Mouse (Mus musculus) layer of hippocampus, adult 9-11 months (tissue): ENCODE results near the gene Smarcd2.
A peak's percentile ranks its signal among the peaks of the same experiment; 100 is the strongest.

Source experiments
- DNase-seq: peaks from one replicate; pipeline ENCODE4 v3.0.0; 2022

Smarcd2 gene

GRCm38 (mm10) chr11:106272644-106273310, at the start of gene Smarcd2:
Gene Smarcd2, minus strand, starts transcription at chr11:106272972.
- peak; percentile 100 for DNase-seq

DNA sequence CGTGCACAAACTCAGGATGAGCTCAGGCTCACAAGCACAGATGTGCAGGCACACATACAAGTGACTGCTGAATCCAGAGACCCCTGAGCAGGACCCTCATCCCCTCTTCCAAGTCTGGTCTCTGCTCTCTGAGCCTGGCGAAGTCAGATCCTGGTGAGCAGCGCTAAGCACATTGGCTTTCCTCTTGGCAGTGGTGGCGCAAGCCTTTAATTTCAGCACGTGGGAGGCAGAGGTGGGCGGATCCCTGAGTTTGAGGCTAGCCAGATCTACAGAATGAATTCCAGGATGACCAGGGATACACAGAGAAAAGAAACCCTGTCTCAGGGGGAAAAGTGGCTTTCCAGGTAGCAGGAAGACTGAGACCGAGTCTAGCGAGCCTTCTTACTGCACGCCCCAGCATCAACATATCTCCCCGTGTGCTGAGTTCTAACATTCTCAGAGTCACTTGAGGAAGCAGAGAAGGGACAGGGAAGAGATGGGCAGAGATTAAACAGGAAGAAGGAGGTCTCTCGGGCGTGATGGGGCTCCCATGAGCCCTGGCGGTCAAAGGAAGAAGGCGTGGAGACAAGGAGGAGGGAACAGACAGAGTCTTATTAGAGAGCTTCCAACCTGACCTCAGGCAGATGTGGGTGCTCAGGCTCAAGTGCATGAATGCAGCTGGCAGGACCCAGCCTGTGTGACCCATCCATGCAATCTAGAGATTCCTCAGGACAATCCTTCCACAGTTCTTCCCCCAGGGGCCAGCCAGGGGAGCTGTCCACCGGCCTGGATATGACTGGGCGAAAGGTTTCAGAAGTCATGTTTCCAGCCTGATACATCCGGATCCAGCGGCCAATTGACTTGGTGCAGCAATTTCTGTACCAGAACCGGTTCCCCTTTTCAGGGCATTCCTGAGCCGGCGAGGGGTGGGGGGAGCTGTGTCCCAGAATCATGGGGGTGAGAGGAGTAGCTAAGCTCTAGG, 45.9 kb upstream of the Smarcd2 start:
- DNase-seq = no peak

- DNase-seq = no peak
Observed at GRCm38 (mm10) chr11:106317801-106318200, 45.0 kb upstream of the Smarcd2 start.

GRCm38 (mm10) chr11:106316416-106316815, 43.6 kb upstream of the Smarcd2 start:
- no peak for DNase-seq

GRCm38 (mm10) chr11:106314333-106314812, 41.6 kb upstream of the Smarcd2 start, which contains the start of gene Cd79b:
Gene Cd79b, minus strand, starts transcription at chr11:106314762.
- no peak for DNase-seq

GRCm38 (mm10) chr11:106313533-106313932, 40.8 kb upstream of the Smarcd2 start:
- no peak for DNase-seq

DNA sequence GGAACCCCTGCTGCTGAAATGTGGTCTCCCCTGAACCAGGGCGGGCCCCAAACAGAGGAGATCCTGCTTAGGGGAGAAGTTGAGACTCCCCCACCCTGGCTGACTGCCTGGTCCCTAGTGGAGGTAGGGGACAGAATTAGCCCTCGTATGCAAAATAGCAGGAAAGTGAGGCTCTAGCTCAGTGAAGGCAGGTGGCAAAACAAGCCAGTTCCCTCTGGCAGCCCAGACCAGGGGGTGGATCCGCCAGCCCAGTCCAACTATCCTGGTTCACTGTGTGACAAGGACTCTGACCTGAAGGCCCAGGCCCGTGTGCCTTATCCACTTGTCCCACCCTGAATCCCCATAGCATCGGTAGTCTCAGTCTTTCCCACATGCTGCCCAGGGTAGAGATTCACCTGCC, 37.4 kb upstream of the Smarcd2 start:
- no peak for DNase-seq

DNA sequence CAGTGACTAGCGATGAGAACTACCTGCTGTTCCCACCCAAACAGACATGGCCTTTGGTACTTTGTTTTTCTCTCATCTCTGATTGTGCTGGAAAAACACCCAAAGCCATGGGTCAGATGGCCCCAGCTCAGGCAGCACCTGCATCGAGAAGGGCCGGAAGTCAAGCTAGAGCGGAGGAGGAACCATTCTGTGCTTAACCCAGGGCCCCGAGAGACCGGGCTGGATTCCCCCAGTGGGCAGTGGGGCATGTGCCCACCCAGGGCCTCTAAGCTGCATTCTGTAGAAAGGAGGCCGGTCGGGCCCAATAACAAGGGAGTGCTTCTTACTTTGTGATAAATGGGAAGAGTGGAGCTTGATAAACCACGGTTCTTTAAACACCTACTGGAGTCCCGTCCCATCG, 35.4 kb upstream of the Smarcd2 start:
- DNase-seq = no peak

- DNase-seq = no peak
Observed at GRCm38 (mm10) chr11:106307432-106307831, 34.7 kb upstream of the Smarcd2 start.

GRCm38 (mm10) chr11:106306758-106307157, 34.0 kb upstream of the Smarcd2 start:
- DNase-seq = no peak

GRCm38 (mm10) chr11:106306065-106306385, 33.3 kb upstream of the Smarcd2 start:
- no peak for DNase-seq

GRCm38 (mm10) chr11:106305348-106306064, 32.7 kb upstream of the Smarcd2 start:
- no peak for DNase-seq

GRCm38 (mm10) chr11:106302634-106303033, 29.9 kb upstream of the Smarcd2 start:
- no peak for DNase-seq

GRCm38 (mm10) chr11:106301765-106302164, 29.0 kb upstream of the Smarcd2 start, which contains the start of gene Gh:
Gene Gh, minus strand, starts transcription at chr11:106301865.
- no peak for DNase-seq

- DNase-seq = no peak
Observed at GRCm38 (mm10) chr11:106291861-106292260, 19.1 kb upstream of the Smarcd2 start.

DNA sequence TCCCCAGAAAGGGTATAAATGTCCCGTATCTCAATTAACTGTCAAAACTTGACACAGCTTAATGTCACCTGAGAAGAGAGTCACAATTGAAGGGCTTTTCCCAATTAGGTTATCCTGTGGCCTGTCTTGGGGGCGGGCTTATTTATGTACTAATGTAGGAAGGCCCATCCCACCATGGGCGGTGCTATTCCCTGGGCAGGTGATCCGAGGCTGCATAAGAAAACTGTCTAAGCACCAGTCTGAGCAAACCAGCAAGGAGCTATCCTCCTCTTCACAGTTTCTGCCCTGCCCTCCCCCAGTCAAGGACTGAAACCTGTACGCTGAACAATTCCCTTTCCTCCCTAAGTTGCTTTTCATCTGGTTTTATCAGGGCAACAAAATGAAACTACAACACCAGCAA, 17.6 kb upstream of the Smarcd2 start:
- no peak for DNase-seq

- DNase-seq = no peak
Observed at GRCm38 (mm10) chr11:106289369-106289768, 16.6 kb upstream of the Smarcd2 start.

DNA sequence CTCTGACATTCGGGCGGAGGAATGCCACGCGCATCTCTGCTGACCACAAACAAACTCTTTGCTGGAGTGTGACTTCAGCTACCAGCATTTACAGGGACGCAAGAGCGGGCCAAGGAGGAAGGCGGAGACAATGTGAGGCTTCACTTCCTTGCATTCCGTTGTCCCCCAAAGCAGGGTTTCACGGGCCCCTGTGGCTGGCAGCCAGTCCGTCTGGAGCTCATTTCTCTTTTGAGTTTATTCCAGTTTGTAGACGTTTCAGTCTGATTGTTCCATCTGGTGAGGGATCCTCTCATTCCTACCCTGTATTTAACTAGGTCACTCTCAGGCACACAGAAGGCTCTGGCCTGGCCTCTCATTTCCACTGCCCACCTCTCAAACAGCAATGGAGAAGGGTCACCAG, 14.2 kb upstream of the Smarcd2 start:
- DNase-seq = no peak

DNA sequence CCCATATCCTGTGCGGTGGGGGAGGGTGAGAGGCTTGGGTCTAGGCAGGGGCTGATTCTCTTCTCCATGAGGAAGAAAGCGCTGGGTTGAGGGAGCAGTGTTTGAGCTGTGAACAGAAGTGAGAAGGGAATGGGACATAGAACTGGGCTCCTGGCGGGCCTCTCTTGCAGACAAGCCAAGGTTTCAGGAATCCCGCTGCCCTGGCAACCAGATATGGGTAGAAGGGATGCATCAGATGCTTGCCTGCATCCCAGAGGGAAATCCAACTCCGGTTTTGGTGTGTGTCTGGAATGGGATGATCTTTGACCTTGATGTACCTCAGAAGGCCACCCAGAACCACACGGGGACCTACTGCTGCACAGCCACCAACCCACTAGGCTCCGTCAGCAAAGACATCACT, 13.4 kb upstream of the Smarcd2 start:
- DNase-seq = no peak

DNA sequence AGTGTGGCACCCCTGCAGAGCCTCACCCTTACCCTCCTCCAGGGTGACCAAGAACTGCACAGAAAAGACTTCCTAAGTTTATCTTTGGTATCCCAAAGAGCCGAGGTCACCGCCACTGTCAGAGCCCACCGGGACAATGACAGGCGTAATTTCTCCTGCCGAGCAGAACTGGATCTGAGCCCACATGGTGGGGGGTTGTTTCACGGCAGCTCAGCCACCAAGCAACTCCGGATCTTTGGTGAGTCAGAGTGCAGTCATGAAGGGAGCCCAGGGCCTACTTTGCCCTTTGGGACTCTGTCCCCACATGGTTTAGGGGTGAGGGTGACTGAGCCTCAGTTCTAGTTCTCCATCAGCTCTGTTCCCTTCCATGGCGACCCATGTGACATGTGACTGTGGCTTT, 11.4 kb upstream of the Smarcd2 start:
- DNase-seq = no peak

GRCm38 (mm10) chr11:106283371-106283770, 10.6 kb upstream of the Smarcd2 start:
- no peak for DNase-seq

GRCm38 (mm10) chr11:106282452-106282851, 9.7 kb upstream of the Smarcd2 start:
- no peak for DNase-seq

GRCm38 (mm10) chr11:106276454-106276853, 3.7 kb upstream of the Smarcd2 start, which contains the start of gene Tcam1:
Gene Tcam1, plus strand, starts transcription at chr11:106276672.
- DNase-seq = peak; percentile 91
